Mouse (Mus musculus) bone marrow, adult 2 months (tissue): ENCODE measurements around the gene Psmd12.

ENCODE experiments used
- CTCF ChIP-seq: fragments of 200-500 bp; IDR thresholded peaks from 2 replicates; pipeline ENCODE4 v1.5.1; 2011; ENCODE audit warnings: low read length, control low read depth; ENCODE audit not compliant: control insufficient read depth, insufficient read depth
- POLR2A ChIP-seq: fragments of 200-500 bp; IDR thresholded peaks from 2 replicates; pipeline ENCODE4 v1.6.1; 2011; ENCODE audit warnings: low read depth, mild to moderate bottlenecking, control low read depth, low read length, borderline replicate concordance; ENCODE audit not compliant: control insufficient read depth

DNA sequence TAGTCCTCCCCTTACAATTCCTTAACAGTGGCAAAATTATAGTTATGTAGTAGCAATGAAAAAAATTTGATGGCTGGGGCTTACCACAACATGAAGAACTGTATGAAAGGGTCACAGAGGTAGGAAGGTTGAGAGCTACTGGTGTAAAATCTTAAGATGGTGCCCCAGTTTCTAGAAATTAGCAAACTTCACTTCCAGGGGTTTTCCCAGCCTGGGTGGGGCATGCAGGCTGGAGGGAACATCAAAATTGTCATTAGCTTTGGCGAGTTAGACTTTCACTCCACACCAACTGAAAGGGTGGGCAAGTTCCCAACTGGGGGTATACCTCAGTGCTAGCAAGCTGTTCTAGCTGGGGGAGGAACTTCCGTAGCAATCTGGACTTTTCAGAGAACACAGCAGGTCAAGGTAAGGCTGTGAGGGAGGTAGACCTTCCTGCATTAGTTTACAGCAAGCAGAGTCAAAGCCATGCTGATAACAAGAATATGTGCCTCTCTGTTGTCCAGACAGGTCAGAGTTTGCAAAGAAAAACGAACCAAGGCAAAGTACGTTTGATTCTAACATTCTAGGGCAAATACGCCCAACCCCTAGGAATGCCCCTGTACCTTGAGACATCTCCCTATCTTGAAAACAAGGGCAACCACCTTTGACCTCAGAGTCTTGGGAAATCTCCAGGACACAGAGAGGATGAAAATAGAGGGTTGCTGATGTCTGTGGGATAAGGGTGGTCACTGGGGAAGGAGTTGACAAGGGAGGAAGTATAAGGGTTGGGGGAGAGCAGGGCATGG, 39.6 kb downstream of the Psmd12 start:
- TF ChIP-seq POLR2A: no peak
- no peak for TF ChIP-seq CTCF
